Mouse (Mus musculus) testis, postnatal 10 days (tissue): ENCODE data around the gene Lipt1.

Experiments
- DNase-seq: peaks from one replicate; pipeline ENCODE4 v3.0.0; 2021; ENCODE audit warnings: low spot score

Gene Lipt1

DNA sequence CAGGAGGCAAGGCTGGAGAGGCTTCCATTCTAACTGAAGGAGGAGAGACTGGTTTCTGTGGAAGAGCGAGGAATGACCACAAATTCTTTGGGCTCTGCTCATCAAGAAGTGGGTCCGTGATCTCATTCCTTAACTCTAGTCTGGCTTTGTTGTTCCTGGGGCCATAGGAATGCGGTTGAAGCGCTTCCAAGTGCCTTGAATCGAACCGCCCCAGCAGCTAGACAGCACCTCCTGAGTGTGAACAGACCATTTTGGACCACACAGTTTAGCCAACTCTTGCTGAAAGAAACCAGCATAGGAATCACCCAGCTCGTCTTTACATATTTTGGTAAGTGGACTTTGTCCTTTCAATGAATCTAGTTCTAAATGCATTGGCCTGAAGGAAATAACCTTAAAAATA is at the start of gene Lipt1:
Gene Lipt1 (plus strand): TSS at position 35 of the 400 bp plus-strand sequence.
- DNase-seq = no peak

DNA sequence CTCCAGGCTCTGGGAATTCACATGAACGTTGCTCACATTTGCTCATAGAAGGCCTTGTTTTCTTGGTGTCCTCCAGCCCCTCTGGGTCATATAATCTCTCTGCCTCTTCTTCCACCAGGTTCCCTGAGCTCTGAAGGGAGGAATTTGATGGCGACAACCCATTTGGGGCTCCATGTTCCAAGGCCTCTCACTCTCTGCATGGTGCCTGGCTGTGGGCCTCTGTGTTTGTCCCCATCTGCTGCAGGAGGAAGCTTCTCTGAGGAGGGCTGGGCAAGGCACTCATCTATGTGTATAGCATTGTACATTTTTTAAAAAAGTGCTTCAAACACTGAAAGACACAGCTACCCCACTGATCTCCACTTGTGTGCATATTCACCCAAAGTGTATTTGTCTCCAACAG is 39.9 kb upstream of the Lipt1 start:
- DNase-seq = no peak

DNA sequence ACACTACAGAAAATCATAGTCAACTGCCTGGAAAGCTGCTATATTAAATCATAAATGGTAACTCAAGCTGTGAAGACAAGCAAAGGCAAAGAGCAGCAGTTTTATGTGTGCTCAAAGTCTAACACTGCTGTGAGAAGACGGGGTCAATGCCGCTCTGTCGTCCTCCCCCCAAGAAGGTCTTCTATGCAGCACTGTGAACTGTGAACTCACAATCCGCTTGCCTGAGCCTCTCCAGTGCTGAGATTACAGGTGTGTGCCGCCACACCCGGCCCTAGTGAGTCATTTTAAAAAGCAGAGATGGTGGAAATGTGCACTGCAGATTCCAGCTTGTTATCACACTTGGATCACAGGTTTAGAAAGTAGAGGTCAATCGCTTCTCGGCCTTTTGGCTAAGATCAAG is 24.7 kb upstream of the Lipt1 start:
- DNase-seq = no peak

DNA sequence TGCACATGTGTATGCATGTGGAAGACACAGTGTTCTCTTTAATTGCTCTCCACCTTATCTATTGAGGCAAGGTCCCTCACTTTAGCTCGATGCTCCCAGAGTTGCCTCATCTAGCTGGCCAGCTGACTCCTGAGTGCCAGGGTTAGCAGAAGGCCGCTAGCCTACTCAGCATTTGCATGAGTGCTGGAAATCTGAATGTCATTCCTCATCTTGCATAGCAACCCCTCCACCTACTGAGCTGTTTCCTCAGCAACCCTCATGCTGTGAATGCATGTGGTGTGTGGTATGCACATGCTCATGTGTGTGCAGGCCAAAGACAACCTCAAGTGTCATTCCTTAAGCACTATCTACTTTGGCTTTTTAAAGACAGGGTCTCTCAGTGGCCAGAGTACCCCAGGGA is 20.8 kb upstream of the Lipt1 start:
- DNase-seq = no peak

DNA sequence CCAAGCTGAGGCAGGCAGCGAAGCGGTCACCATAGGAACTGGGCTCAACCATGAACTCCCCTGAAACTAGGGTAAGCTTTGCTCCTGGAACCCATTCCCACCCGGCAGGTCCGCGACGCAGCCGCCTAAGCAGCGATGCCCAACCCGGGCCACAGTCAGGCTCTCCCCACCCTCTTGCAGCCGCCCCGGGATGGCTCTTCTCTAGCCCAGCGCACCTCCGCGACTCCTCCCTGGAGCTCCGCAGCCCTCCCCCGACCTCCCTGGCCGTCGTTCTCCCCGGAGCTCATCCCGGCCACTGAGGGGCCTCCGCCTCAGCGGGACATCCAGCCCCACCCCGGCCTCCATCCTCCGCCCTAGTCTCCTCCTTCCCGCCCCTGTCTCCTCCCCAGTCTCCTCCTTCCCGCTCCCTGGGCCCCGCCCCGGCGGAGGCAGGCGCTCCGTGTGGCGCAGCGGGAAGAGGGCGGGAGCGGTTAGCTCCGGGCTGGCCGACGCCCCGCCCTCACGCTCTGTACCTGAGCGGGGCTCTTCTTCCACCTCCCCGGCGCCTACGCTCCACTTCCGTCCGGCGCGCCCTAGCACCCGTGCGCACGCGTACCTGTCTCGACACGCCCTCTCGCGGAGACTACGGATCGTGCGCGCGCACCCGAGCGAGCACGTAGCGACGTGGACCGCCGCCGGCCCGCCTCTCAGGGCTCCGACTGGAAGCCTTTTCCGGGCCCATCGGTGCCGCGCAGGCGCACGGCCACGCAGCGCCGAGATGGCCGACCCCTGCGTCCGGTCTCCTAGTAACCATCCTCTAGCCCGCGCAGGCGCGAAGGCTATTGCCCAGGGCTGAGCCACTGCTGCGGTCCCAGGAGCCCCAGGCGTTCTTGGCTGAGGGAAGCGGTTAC is 6.8 kb upstream of the Lipt1 start:
- DNase-seq = peak; percentile 99

DNA sequence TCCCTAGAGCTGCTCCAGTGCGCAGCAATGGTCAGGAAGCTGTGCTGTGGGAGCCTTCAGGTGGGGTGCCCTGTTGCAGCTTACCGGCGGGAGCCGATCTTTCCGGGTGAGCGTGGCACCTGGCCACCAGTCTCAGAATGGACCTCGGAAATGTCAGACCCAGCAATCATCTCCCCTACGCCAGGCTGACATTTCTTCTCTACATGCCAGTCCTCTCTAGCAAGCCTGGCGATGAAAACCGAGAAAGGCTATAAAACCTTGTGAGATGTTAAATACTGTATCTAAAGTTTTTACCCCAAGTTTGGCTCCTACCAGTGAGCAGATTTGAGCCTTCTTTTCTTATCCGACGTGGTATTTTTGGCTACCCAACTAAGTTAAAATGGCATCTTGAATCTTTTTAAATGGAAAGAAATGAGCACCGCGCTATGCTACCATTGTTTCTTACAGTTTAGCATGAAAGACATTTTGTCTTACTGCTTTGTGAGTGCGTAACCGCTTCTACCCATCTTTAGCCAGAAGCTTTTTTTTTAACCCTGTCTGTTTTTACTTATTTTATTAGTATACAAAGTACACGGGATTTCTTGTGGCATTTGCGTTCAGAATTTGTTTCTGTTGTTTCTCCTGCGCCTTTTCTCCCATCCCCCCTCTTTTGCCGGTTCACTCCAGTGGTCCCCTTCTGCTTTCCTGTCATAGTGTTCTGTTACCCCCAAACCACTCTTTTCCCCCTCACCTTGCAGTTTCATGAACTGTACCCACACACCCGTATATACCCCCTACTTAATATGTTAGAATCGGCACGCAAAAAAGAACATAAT is 5.9 kb upstream of the Lipt1 start:
- no peak for DNase-seq

DNA sequence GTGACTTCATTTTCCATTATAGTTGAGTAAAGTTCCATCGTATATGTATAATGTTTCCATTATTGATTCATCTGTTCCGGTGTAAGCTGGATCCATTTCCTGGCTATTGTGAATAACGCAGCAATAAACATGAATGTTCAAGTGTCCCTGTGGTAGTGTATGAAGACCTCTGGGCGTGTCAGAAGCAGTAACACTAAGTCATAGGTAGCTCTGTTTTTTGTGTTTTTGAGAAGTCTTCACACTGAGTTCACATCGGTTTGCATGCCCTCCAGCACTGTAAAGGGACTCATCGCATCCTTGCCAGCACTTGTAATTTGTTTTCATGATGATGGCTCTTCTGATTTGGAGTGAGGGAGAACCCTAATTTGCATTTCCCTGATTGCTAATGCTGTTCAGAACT is 5.3 kb upstream of the Lipt1 start, which contains the start of gene Tsga10:
Gene Tsga10 (minus strand): TSS at position 144 of the 400 bp plus-strand sequence.
- DNase-seq = no peak

DNA sequence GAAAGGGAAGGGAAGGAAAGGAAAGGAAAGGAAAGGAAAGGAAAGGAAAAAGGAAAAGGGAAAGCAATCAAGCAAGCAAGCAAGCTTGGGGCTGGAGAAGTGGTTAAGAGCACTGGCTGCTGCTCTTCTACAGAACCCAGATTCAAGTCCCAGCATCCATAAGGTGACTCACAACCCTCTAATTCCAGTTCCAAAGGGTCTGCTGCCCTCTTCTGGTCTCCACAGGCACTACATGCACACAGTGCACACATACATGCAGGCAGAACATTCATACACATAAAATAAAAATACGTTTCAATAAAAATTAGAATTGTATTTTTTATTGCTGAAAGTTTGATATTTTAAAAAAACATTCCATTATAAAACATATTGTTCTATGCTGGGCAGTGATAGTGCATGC is 4.5 kb upstream of the Lipt1 start:
- peak; percentile 64 for DNase-seq

DNA sequence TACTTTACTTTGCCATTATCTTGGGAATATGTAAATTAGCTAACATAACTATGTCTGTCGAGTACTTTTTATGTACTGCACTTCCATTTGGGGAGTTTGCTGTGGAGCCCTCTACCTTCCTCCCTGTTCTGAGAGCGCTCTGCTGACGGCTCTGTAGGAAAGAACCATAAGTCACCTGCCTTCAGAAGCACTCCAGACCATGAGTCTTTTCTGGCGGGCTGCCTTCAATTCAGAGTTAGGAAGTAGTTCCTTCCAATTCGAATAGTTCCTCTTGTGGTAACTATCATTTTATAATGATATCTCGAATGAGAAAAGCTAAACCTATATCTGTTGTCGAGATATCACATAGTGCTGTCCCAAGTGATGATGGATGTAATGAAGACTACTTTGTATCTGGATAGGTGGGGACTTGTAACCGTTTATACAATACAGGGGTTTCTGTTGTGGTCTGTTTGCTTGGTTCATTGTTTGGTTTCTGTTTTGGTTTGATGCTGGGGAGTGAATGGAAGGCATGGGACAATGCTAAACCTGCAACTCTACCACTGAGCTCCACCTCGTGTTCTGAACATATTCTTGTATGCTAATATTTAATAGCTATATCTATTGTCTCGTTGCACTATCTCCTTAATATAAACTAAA is 3.7 kb upstream of the Lipt1 start:
- no peak for DNase-seq

DNA sequence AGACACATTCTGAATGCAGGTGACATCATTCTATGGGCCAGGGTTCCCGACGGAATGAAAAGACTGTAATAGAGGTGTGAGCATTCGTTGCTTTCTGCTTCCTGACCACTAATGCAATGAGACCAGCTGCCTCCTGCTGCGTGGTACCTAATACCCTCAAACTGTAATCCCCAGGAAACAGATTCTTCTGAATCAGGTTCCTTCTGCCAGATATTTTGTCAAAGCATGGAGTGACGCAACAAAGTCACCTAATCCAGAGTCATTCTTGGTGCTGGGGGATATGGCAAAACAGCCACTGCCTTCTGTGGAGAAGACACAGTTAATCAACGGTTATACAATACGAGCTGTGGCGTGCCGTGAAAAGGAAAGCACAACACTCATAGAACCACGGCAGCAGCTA is 2.9 kb upstream of the Lipt1 start:
- no peak for DNase-seq

DNA sequence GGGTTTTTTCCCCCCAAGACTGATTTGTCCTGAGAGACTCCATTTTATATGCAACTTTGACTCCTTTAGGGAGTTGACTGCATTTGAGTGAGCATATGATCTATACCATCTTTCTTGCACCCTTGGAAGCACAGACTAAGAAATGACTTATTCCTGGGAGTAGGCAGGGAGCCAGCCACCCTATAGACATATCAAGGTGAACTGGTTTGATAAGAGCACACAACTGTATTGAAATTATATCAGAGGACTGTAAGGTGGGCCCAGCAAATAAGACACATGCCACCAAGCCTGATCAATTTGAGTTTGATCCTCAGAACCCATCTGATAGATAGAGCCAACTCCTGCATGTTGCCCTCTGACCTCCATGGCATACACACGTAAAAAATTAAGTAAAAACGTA is 2.2 kb upstream of the Lipt1 start:
- DNase-seq = no peak

DNA sequence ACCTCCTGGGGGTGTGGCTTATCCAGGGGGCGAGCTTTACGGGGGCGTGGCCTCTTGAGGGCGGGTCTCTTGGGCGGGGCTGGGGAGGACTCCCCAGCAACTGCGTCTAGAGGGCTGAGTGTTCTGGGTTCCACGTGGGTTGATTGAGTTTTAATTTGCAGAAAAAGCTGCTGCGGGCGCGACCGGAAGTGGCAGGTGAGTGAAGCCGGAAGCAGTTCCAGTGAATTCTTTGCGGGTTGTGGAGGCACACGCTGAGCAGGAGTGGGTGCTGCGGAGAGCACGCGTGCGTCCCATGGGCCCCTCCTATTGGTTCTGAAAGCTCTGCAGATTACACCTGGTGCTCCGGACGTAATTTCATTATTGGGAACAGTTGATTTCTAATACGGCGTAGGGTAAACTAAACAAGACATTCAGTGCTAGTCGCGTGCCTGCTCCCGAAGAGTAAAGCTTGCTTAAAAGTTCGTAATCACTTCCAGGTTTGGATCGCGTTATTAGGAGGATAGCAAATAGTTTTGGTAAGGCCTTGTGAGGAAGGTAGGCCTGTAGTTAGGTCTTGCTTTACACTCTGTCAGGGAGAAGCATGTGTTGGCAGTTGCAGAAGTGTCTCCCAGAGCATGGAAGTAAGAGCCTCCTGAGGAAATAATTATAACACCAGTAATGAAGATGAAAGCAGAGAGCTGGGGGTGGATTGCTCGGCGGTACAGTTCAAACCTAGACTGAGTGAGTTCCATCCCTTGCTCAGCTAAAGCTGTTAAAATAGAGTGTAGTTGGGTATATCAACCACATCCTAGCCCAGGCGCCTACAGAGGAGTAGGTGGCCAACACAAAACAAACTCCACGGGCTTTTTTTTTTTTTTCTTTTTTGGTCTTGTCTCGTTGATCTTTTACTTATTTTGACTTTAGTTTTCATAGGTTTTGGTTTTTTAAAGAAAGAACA is 861 bp downstream of the Lipt1 start:
- peak; percentile 93 for DNase-seq

DNA sequence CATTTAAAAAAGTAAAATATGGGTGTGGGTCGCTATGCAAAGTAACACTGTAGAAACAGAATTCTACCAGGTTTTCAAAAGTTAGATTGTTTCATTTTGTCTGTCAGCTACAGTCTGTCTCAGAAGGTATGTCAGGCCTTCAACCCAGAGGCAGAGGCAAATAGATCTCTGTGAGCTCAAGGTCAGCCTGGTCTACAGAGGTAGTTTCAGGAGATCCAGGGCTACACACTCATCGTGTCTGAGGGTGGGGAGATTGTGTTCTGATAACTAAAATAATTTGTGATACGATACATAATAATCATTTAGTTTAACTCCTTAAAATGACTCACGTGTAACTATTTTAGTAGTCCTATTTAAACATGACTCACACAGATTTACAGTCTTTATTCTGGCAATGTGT is 1.6 kb downstream of the Lipt1 start:
- DNase-seq = peak; percentile 26

DNA sequence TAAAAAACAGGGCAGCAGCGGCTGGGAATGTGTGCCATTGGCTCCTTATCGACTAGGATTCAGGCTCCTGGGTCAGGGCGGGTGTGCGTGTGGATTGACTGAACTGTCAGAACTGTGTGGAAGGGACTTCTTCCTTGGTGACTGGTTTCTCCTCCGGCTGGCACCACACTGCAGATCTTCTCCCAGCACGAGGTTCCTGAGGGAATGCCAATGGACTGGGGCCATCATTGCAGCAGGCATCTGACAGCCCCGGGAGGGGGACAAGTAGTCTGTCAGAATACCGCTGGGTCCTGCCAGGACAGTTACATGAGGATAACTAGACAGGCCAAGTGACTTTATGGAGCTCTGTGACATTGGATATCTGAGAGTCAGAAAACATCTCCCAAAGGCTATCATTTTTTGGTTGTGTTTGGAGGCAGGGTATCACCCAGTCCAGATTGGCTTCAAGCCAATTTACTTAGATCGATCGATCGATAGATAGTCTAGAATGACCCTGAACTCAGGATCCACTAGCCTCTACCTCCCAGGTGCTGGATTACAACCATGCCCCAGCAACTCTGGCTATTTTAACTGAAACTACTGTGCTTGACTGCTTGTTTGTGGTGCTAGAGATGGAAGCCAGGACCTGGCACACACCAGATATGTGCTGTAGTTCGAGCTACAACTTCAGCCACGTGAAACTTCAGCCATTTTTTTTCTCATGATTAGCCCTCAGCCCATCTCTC is 6.4 kb downstream of the Lipt1 start:
- peak; percentile 36 for DNase-seq

DNA sequence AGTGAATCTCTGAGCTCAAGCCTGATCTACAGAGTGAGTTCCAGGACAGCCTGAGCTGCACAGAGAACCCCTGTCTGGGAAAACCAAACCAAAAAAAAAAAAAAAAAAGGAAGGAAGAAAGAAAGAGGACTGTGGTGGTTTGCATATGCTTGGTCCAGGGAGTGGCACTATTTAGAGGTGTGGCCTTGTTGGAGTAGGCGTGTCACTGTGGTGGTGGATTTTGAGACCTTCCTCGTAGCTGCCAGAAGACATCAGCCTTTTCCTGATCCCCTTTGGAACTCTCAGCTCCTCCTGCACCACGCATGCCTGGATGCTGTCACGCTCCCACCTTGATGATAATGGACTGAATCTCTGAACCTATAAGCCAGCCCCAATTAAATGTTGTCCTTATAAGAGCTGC is 11.9 kb downstream of the Lipt1 start:
- DNase-seq = no peak

DNA sequence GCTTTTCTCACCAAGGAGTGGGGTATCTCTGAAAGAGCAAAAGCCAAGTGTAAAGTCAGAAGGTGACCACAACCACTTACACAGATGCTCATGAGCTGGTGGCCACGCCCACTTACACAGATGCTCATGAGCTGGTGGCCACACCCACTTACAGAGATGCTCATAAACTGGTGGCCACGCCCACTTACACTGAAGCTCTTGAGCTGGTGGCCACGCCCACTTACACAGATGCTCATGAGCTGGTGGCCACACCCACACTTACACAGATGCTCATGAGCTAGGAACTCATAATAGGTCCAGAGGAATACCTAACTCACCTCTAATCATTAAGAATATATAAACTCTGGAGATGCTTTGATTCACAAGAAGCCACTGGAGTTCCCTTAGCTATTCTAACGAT is 12.9 kb downstream of the Lipt1 start:
- DNase-seq = no peak

DNA sequence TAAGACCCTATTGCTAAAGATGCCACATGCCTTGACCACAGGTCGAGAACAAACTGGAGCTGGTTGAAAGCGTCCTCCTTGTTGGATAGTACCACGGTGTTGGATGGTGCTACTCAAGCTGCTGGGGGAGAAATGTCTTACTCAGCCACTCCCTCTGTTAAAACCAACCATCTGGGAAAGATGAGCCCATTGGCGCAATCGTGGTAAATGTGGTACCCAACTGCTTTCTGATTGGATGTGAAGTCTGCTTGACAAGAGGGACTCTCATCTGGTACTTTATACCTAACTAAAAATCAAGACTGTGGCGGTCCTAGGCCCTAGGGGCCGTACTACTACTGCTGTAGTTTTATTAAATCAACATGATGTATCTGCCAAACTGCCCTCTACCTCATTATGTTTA is 17.7 kb downstream of the Lipt1 start:
- no peak for DNase-seq

DNA sequence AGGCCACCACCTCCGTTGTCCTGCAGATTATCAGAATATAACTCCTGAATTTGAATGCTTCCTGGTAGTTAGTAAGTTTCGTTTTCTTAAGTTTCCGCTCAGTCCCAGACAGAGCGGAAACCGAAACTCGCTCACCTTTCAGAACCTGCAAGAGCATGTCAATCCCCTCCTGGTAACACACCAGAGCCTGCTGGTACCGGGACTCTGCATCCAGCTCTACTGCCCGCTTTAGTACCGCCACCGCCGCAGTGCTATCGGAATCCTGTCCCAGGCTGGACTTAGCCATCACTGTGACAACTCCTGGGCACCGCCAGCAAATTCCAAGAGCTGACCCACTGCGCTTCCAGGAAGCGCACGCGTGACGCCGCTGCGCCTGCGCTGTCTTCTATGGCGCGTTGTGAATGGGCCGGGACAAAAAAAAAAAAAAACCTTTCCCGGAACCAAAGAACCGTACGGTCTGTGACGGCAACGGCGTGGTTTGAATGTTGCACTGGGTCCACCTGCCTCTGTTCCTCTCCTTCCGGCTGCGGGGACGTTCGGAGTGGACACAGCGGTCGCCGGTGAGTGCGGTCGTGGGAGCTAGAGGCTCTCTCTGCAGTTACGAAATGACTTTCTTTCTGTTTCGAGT is 18.6 kb downstream of the Lipt1 start, which contains the start of the genes Mitd1 and Mrpl30:
Gene Mitd1 (minus strand): TSS at position 387 of the 628 bp plus-strand sequence.
Gene Mrpl30 (plus strand): TSS at position 453 of the 628 bp plus-strand sequence.
- peak; percentile 92 for DNase-seq

DNA sequence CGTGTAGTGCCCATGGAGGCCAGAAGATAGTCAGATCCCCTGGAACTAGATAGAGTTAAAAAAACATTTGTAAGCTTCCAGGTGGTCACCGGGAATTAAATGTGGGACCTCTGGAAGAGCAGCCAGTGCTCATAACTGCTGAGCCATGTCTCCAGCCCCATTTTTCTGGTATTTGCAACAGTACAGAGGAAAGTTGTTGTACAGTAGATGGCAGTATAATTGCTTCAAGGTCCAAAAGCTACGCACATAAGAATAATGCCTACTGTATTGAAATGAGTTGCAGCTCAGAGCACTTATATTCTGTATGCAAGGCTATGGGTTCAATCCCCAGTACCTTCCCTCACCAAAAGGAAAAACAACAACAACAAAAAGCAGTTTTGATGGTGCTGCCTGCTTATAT is 19.9 kb downstream of the Lipt1 start:
- DNase-seq = no peak

DNA sequence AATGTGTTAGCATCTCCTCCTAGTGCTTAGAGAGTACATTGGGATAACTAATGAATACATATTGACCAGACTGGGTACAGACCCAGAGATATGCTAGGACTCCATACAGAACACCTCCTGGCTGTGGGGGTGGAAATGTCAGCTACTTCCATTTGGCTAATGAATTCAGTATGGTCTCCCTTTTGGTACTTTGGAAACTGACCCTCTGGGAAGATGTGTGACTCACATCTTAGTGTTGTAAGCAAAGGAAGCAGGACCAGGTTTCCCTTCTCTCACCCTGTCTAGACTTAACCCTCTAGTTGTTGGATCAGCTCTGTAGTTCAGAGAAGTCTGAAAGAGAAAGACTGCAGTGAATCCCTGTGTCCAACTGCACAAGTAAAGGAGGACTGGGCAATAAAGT is 23.1 kb downstream of the Lipt1 start:
- DNase-seq = no peak
